Mouse (Mus musculus): ENCODE data around the gene Slc25a43.

DNA sequence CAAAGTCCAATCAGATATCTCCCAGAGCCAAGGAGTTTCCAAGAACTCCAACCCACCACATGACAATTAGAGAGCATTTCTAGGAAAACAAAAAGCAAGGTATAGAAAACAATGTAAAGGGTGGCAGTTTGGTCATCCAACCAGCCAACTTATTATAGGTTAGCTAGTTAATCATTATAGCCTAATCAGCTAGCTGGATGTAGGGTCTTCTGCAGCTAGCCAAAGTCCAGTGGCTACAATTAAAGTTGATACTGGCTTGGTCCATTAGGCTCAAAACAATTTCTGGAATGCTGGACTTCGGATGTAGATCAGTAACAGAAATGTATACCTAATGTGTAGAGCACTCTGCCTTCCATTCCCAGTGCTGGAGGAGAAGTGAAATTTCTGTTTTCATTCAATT, 7.1 kb downstream of the Slc25a43 start:
- no peak for TF ChIP-seq POLR2A (IDR thresholded peaks at IDR 0.05; ENCODE audit: low read depth, low read length)
- no peak for TF ChIP-seq CTCF (conservative IDR thresholded peaks at IDR 0.05 in 1 of 2, IDR thresholded peaks at IDR 0.05 in 1 of 2; ENCODE audit: low read depth in 2 of 2, low read length in 2 of 2)
- TF ChIP-seq HCFC1 (IDR thresholded peaks at IDR 0.05; ENCODE audit: low read depth, low read length): no peak
- no peak for TF ChIP-seq E2F4 (IDR thresholded peaks at IDR 0.05; ENCODE audit: insufficient replicate concordance, low read depth, low read length)
- TF ChIP-seq JUN (IDR thresholded peaks at IDR 0.05; ENCODE audit: insufficient read depth, low read depth, low read length): no peak
- no peak for TF ChIP-seq PAX5 (IDR thresholded peaks at IDR 0.05; ENCODE audit: low read length)
- no peak for TF ChIP-seq MAFK (IDR thresholded peaks at IDR 0.05; ENCODE audit: insufficient replicate concordance, low read length)
- TF ChIP-seq USF2 (conservative IDR thresholded peaks at IDR 0.05; ENCODE audit: low read depth, low read length): no peak
- no peak for TF ChIP-seq ZC3H11A (IDR thresholded peaks at IDR 0.05; ENCODE audit: low read depth, low read length)
- no peak for TF ChIP-seq BHLHE40 (IDR thresholded peaks at IDR 0.05; ENCODE audit: low read depth, low read length)
